21 mouse cellular contexts compared by ENCODE assay signal in the genomic region with DNA sequence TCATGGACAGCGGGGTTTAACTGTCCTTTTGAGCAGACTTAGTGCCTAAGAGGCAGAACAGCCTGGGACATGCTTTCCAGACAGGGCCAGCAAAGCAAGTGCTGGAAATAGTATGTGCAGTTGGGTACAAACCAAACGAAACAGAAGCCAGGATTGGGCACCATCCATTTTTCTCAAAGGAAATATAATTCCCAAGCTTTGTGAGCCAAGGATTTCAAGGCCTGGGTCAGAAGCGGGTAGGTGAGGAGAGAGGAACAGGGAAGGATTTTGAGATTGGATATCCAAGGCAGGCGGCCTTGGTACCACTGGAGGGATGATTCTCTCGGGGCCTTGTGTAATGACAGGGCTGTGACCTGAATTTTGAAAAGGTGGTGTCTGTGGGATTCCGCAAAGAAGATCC.
DNase-seq lines count a peak whose midpoint lies in the region; TF ChIP-seq lines count a peak whose summit lies in the region.
"Had no signal": no experiment of that assay in that cellular context is flagged by ENCODE, and none has a peak within 500 bp of the region (broad histone marks: within the 10 kb centered on the region; RNA-seq: fewer than 3 reads in every experiment).

No protein-coding gene starts in this region.

- intact Hi-C loops in gastrocnemius, postnatal 36 days (cut with DNase I), result no loop called here
- intact Hi-C loops in left cerebral cortex, adult 2 months (cut with DNase I), result no loop called here

- H3K27ac ChIP-seq in left cerebral cortex, adult 2 months, result peak overlapping the region; percentile 15; the same call in 1 of the 2 replicates
- H3K27ac ChIP-seq: embryonic facial prominence, embryonic 12.5 days; heart, embryonic 10.5 days; heart, embryonic 15.5 days; liver, embryonic 15.5 days; stomach, embryonic 15.5 days had no signal

- TF ChIP-seq CTCF in left cerebral cortex, adult 2 months (IDR thresholded peaks at IDR 0.05), result no peak

- no peak overlapping the region for H3K4me3 ChIP-seq in left cerebral cortex, adult 2 months
- H3K4me3 ChIP-seq: embryonic facial prominence, embryonic 12.5 days; heart, embryonic 10.5 days; heart, embryonic 15.5 days; liver, embryonic 15.5 days; stomach, embryonic 15.5 days had no signal

- peak; percentile 36 for DNase-seq in cerebellum, adult 8-10 months
- DNase-seq in cerebellum, postnatal 10 days, result no peak
- DNase-seq in gastrocnemius, adult 18-20 months (ENCODE audit: low spot score), result peak; percentile 64
- no peak for DNase-seq in gastrocnemius, postnatal 36 days
- no peak for DNase-seq in left cerebral cortex, adult 2 months (ENCODE audit: extremely low spot score in 1 of 2, low spot score in 2 of 2)
- DNase-seq in left cerebral cortex, adult 8-10 months (ENCODE audit: low spot score in 2 of 2), result no peak
- no peak for DNase-seq in kidney, postnatal 10 days
- DNase-seq: adrenal gland, postnatal 14 days; embryo, embryonic 11 days; kidney, adult 18-20 months; kidney, postnatal 4 days; layer of hippocampus, postnatal 36 days; liver; lung, embryonic 14.5 days; lung, postnatal 14 days; midbrain, embryonic 14.5 days had no signal

Comparison
In these comparisons a context has a peak if more than half of its experiments do, and no peak if none do; other contexts are left out.
1. DNase-seq: peak in cerebellum, adult 8-10 months (single experiment) and gastrocnemius, adult 18-20 months (single experiment); none in cerebellum, postnatal 10 days (0 of 2), gastrocnemius, postnatal 36 days (0 of 2), left cerebral cortex, adult 2 months (0 of 2), left cerebral cortex, adult 8-10 months (0 of 2) and kidney, postnatal 10 days (single experiment).